Mouse (Mus musculus) intestine, embryonic 16.5 days (tissue): ENCODE results near the gene 4930453N24Rik. TPM values are rescaled to one million over a fixed set of nuclear protein-coding genes. Genes with fewer than 3 reads are reported as not detected.

Experiments used
- ATAC-seq: fragments of 200-750 bp; cut with Nextera tagmentation; 2 replicates; pipeline ENCODE4 v1.8.0; 2017; ENCODE audit warnings: moderate TSS enrichment, moderate library complexity
- H3K27ac ChIP-seq: fragments of 300-500 bp; sonication (generic); 2 replicates; pipeline ENCODE4 v1.5.1; 2014; ENCODE audit warnings: mild to moderate bottlenecking, low read length
- H3K27me3 ChIP-seq: fragments of 300-500 bp; sonication (generic); replicated peaks from 2 replicates; pipeline ENCODE4 v1.6.1; 2014; ENCODE audit warnings: low read length, control low read depth, mixed read lengths; ENCODE audit not compliant: control insufficient read depth, insufficient read depth
- H3K36me3 ChIP-seq: fragments of 300-500 bp; sonication (generic); 2 replicates; pipeline ENCODE4 v1.6.1; 2014; ENCODE audit warnings: low read length, control low read depth; ENCODE audit not compliant: control insufficient read depth, insufficient read depth
- H3K4me1 ChIP-seq: fragments of 300-500 bp; sonication (generic); 2 replicates; pipeline ENCODE4 v1.6.1; 2014; ENCODE audit warnings: low read length, control low read depth, mixed read lengths; ENCODE audit not compliant: control insufficient read depth, insufficient read depth
- H3K4me2 ChIP-seq: fragments of 300-500 bp; sonication (generic); 2 replicates; pipeline ENCODE4 v1.6.1; 2014; ENCODE audit warnings: low read depth, low read length, control low read depth
- H3K4me3 ChIP-seq: fragments of 300-500 bp; sonication (generic); 2 replicates; pipeline ENCODE4 v1.5.1; 2014; ENCODE audit warnings: mild to moderate bottlenecking, low read length
- H3K9ac ChIP-seq: fragments of 300-500 bp; sonication (generic); 2 replicates; pipeline ENCODE4 v1.6.1; 2014; ENCODE audit warnings: low read depth, low read length
- H3K9me3 ChIP-seq: fragments of 300-500 bp; sonication (generic); 2 replicates; pipeline ENCODE4 v1.6.1; 2016; ENCODE audit warnings: low read length, control low read depth; ENCODE audit not compliant: control insufficient read depth
- WGBS: fragments of 180-500 bp; shearing (Covaris S2); extraction: QIAGEN DNeasy Blood & Tissue Kit; methylation state at CpG from one replicate; pipeline ENCODE4 v1.1.7; 2014; 5-methylcytosine and 5-hydroxymethylcytosine counted together
- polyA plus RNA-seq: library from polyadenylated mRNA; unstranded; fragments of >200 nt; fragmentation: Nextera tagmentation; extraction: Ambion mirVana; gene quantifications from 2 replicates; pipeline ENCODE4 v1.2.1, GENCODE M21; 2015

4930453N24Rik gene
- polyA plus RNA-seq, 1 experiment from 2014 or later: 16.4 TPM

- Histone ChIP-seq H3K4me2 (no peak overlapping the region), H3K36me3 (no peaks in the 10 kb centered on the region), H3K27me3 (no peaks in the 10 kb centered on the region), H3K4me1 (no peaks in the 10 kb centered on the region), H3K9ac (no peak overlapping the region), H3K4me3 (no peak overlapping the region), H3K27ac (no peak overlapping the region), H3K9me3 (no peaks in the 10 kb centered on the region)
- 64% methylated on average over 5 of the region's 5 CpGs for WGBS
- no peak for ATAC-seq
These were observed 33.7 kb downstream of the 4930453N24Rik start for GRCm38 (mm10) chr16:64737289-64737688.

- H3K27ac ChIP-seq: no peak overlapping the region
- H3K36me3 ChIP-seq: no peaks in the 10 kb centered on the region
- H3K9me3 ChIP-seq: no peaks in the 10 kb centered on the region
- no peak overlapping the region for H3K4me2 ChIP-seq
- H3K4me3 ChIP-seq: no peak overlapping the region
- WGBS: 27% methylated on average over 4 of the region's 4 CpGs
- ATAC-seq: peak; percentile 89
- H3K27me3 ChIP-seq: no peaks in the 10 kb centered on the region
- H3K9ac ChIP-seq: no peak overlapping the region
- H3K4me1 ChIP-seq: 0 out of 2 replicates have a peak, but pooled peaks cover 5% of the 10 kb centered on the region
These were observed 47.5 kb downstream of the 4930453N24Rik start for GRCm38 (mm10) chr16:64723273-64724057.

GRCm38 (mm10) chr16:64721542-64721941 is 49.4 kb downstream of the 4930453N24Rik start:
- Histone ChIP-seq H3K36me3 (no peaks in the 10 kb centered on the region), H3K9ac (no peak overlapping the region)
- WGBS: 74% methylated on average over 5 of the region's 5 CpGs

GRCm38 (mm10) chr16:64719096-64719495 is 51.9 kb downstream of the 4930453N24Rik start:
- peak; percentile 74 for ATAC-seq
- no peak overlapping the region for H3K4me3 ChIP-seq
- H3K4me2 ChIP-seq: no peak overlapping the region
- no peak overlapping the region for H3K27ac ChIP-seq
- WGBS: 50% methylated on average over 7 of the region's 7 CpGs
- H3K9me3 ChIP-seq: no peaks in the 10 kb centered on the region
- no peaks in the 10 kb centered on the region for H3K36me3 ChIP-seq
- 0 out of 2 replicates have a peak, but pooled peaks cover 5% of the 10 kb centered on the region for H3K4me1 ChIP-seq
- no peaks in the 10 kb centered on the region for H3K27me3 ChIP-seq
- no peak overlapping the region for H3K9ac ChIP-seq

More at GRCm38 (mm10) chr16:64721542-64721941, 49.4 kb downstream of the 4930453N24Rik start:
- ATAC-seq: no peak
- no peaks in the 10 kb centered on the region for H3K27me3 ChIP-seq
- no peak overlapping the region for H3K27ac ChIP-seq
- 0 out of 2 replicates have a peak, but pooled peaks cover 5% of the 10 kb centered on the region for H3K4me1 ChIP-seq
- H3K4me2 ChIP-seq: no peak overlapping the region
- no peak overlapping the region for H3K4me3 ChIP-seq
- H3K9me3 ChIP-seq: no peaks in the 10 kb centered on the region

GRCm38 (mm10) chr16:64717814-64718213 is 53.1 kb downstream of the 4930453N24Rik start:
- H3K9ac ChIP-seq: no peak overlapping the region
- no peaks in the 10 kb centered on the region for H3K27me3 ChIP-seq
- no peak overlapping the region for H3K4me3 ChIP-seq
- H3K36me3 ChIP-seq: no peaks in the 10 kb centered on the region
- ATAC-seq: no peak
- no peaks in the 10 kb centered on the region for H3K4me1 ChIP-seq
- 53% methylated on average over 10 of the region's 10 CpGs for WGBS
- no peaks in the 10 kb centered on the region for H3K9me3 ChIP-seq
- no peak overlapping the region for H3K4me2 ChIP-seq
- H3K27ac ChIP-seq: no peak overlapping the region

- Histone ChIP-seq H3K27ac (no peak overlapping the region), H3K9ac (no peak overlapping the region), H3K4me3 (no peak overlapping the region), H3K27me3 (no peaks in the 10 kb centered on the region), H3K36me3 (no peaks in the 10 kb centered on the region), H3K9me3 (no peaks in the 10 kb centered on the region), H3K4me1 (no peaks in the 10 kb centered on the region), H3K4me2 (no peak overlapping the region)
- 53% methylated on average over 6 of the region's 6 CpGs for WGBS
- no peak for ATAC-seq
These were observed 59.1 kb downstream of the 4930453N24Rik start for GRCm38 (mm10) chr16:64711816-64712215.

Other genes starting within 250 kb of the 4930453N24Rik start
- gene Csnka2ip, start 168.8 kb downstream of the 4930453N24Rik start, polyA plus RNA-seq: not detected in 2 replicates
- 3.7 and 4.0 TPM in 2 replicates for gene Zfp654, start 80.5 kb upstream of the 4930453N24Rik start, polyA plus RNA-seq
- 47.2 and 48.7 TPM in 2 replicates for gene Cggbp1, start 80.8 kb upstream of the 4930453N24Rik start, polyA plus RNA-seq